Mouse (Mus musculus) bone marrow, adult 2 months (tissue): ENCODE data around the gene Gm49358. TPM values are rescaled to one million over a fixed set of nuclear protein-coding genes. Genes with fewer than 3 reads are reported as not detected.

Experiments used
- H3K27ac ChIP-seq: fragments of 200-500 bp; 2 replicates; pipeline ENCODE4 v1.5.1; 2012; ENCODE audit warnings: low read depth, mild to moderate bottlenecking, control low read depth, inconsistent platforms, low read length; ENCODE audit not compliant: control insufficient read depth, poor library complexity, insufficient read depth
- H3K4me1 ChIP-seq: fragments of 200-500 bp; 2 replicates; pipeline ENCODE4 v1.6.1; 2011; ENCODE audit warnings: low read length; ENCODE audit not compliant: control insufficient read depth, insufficient read depth
- H3K4me3 ChIP-seq: fragments of 200-500 bp; replicated peaks from 2 replicates; pipeline ENCODE3; 2011; ENCODE audit warnings: mild to moderate bottlenecking, low read depth, low read length, control low read depth; ENCODE audit not compliant: control insufficient read depth
- CTCF ChIP-seq: fragments of 200-500 bp; IDR thresholded peaks from 2 replicates; pipeline ENCODE4 v1.5.1; 2011; ENCODE audit warnings: low read length, control low read depth; ENCODE audit not compliant: control insufficient read depth, insufficient read depth
- POLR2A ChIP-seq: fragments of 200-500 bp; IDR thresholded peaks from 2 replicates; pipeline ENCODE4 v1.6.1; 2011; ENCODE audit warnings: low read depth, mild to moderate bottlenecking, control low read depth, low read length, borderline replicate concordance; ENCODE audit not compliant: control insufficient read depth
- WGBS: fragments of 180-500 bp; shearing (Covaris S2); methylation state at CpG from one replicate; pipeline ENCODE4 v1.1.7; 2018; 5-methylcytosine and 5-hydroxymethylcytosine counted together
- polyA plus RNA-seq: library from polyadenylated mRNA; stranded (reverse); fragments of >200 nt; gene quantifications from 2 replicates; pipeline ENCODE4 v1.2.4, GENCODE M21; 2011; ENCODE audit warnings: low replicate concordance; ENCODE audit not compliant: missing spikeins, insufficient read depth, insufficient read length

The Gm49358 gene
- polyA plus RNA-seq, 1 experiment: not detected

DNA sequence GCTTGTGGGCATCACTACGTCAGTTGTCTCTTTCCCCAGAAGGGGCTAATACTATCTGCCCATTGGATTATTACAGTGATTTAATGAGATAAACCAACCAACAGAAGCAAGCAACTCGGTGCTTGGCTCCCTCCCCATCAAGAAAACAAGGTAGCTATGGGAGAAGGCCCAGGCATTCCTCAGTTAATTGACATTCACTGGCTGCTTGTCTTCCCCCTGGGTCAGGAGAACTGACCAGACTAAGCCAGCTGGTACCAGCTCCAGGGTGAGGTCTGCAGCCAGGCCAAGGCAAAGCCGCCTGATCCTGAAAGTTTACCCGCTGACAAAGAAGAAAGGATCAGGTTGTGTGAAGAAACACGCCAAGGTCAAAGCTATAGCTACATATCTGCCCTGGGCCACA, 7.9 kb downstream of the Gm49358 start:
- Histone ChIP-seq H3K4me1 (no peaks in the 10 kb centered on the region; the same call in 1 of the 2 replicates), H3K27ac (no peak overlapping the region), H3K4me3 (no peak overlapping the region)
- WGBS: 77% methylated on average over 5 of the region's 5 CpGs
- TF ChIP-seq POLR2A (no peak), CTCF (no peak)

DNA sequence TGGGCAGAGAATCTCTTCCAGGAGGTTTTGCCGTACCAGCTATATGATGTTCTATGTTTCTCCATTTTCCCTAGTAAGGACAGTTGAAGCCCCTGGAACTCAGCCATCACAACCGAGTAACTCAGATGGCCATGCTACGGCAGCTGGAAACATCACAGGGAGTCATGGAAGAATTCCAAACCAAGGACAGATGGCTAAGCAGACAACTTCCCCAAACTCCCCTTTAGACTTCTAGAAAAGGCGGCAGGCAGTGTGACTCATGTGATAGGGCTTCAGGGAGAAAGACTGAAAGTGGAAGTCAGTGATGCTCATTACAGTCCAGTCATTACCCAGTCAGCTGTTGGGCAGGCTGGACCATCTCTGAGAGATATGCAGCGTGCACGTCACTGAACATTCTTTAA, 8.5 kb downstream of the Gm49358 start:
- 12% methylated on average over 6 of the region's 6 CpGs for WGBS
- no peak overlapping the region for H3K4me3 ChIP-seq
- TF ChIP-seq CTCF: no peak
- TF ChIP-seq POLR2A: no peak
- H3K27ac ChIP-seq: no peak overlapping the region
- H3K4me1 ChIP-seq: no peaks in the 10 kb centered on the region; the same call in 1 of the 2 replicates

GRCm38 (mm10) chr10:86773360-86773759, 9.6 kb downstream of the Gm49358 start:
- Histone ChIP-seq H3K4me1 (no peaks in the 10 kb centered on the region; the same call in 1 of the 2 replicates), H3K27ac (no peak overlapping the region), H3K4me3 (no peak overlapping the region)
- whole genome bisulfite sequencing: 39% methylated on average over 4 of the region's 4 CpGs
- TF ChIP-seq POLR2A (no peak), CTCF (no peak)

DNA sequence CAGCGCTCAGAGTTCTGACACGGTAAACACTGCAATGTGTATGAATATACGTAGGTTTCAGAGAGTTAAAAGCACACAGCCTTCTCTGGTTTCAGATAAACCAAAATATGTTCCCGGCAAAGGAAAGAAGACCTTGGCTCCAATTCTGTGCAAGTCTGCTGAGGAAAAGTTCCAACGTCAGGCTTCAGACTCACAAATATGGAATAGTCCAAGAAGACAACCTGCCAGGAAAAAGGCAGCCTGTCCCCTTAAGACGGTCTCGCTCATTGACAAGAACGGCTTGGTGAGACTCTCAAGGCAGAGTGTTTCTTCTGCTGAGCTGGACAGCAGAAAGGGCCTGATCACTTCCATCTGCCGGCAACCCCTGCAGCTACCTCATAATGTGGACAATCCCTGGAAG, 12.5 kb downstream of the Gm49358 start:
- peaks cover 3% of the 10 kb centered on the region for H3K4me1 ChIP-seq
- H3K27ac ChIP-seq: no peak overlapping the region
- TF ChIP-seq CTCF: no peak
- no peak for TF ChIP-seq POLR2A
- WGBS: 88% methylated on average over 9 of the region's 9 CpGs
- H3K4me3 ChIP-seq: no peak overlapping the region

DNA sequence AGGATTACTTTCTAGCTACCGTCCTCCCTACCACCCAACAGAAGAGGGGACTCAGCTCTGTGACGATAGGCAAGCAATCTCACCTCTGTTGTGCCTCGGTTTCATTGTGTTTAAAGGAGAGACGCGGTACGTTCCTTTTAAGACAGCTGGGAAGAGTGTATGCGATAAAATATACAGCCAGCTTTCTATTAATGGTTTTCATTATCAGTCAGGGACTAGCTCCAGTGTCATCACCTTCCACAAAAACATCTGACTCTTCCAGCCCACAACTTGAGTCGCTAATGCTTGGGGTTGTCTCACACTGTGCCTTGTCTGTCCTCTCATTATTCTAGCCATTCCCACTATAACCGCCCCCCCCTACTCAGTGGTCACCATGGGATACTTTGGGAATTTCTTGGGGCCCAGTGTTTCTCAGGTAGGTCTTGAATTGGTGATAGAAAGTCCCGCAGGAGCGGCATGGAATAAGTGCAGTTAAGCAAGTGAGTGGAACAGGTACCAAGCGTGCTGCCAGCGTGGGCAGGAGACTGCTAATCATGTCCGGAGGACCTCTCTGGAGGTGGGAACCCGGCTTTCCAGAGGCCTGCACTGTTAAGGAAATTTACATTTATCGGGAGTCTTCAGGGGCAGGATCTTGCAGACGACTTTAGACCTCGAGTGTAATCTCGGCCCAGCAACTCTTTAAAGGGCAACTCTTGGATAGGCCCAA, 14.0 kb downstream of the Gm49358 start:
- no peak for TF ChIP-seq POLR2A
- no peak for TF ChIP-seq CTCF
- Histone ChIP-seq H3K27ac (peak overlapping the region; percentile 95), H3K4me3 (peak overlapping the region; percentile 96), H3K4me1 (peaks cover 3% of the 10 kb centered on the region)
- WGBS: 55% methylated on average over 19 of the region's 19 CpGs

- Histone ChIP-seq H3K4me1 (peaks cover 3% of the 10 kb centered on the region), H3K27ac (peak within 1 kb of the TSS; percentile 95), H3K4me3 (peak within 1 kb of the TSS; percentile 96)
- 1% methylated on average over 44 of the region's 44 CpGs for WGBS
- peak; percentile 98 for TF ChIP-seq POLR2A
- TF ChIP-seq CTCF: no peak
Measured at GRCm38 (mm10) chr10:86778398-86779116, 14.8 kb downstream of the Gm49358 start, which contains the start of gene Nt5dc3. Gene Nt5dc3, plus strand, starts transcription at chr10:86779005.

GRCm38 (mm10) chr10:86779117-86779755, 15.5 kb downstream of the Gm49358 start:
- peak overlapping the region; percentile 56 for H3K4me3 ChIP-seq
- TF ChIP-seq POLR2A: no peak
- no peak for TF ChIP-seq CTCF
- H3K27ac ChIP-seq: peak overlapping the region; percentile 63; the same call in 1 of the 2 replicates
- H3K4me1 ChIP-seq: peaks cover 3% of the 10 kb centered on the region
- whole genome bisulfite sequencing: under 1% methylated on average over 58 of the region's 58 CpGs

GRCm38 (mm10) chr10:86779816-86780500, 16.2 kb downstream of the Gm49358 start:
- peak overlapping the region; percentile 56 for H3K4me3 ChIP-seq
- TF ChIP-seq CTCF: no peak
- H3K27ac ChIP-seq: no peak overlapping the region
- H3K4me1 ChIP-seq: peaks cover 3% of the 10 kb centered on the region
- 22% methylated on average over 12 of the region's 12 CpGs for WGBS
